Mouse (Mus musculus) macrophage (primary cell): ENCODE measurements around the gene Ctcfl. TPM values are rescaled to one million over a fixed set of nuclear protein-coding genes. Genes with fewer than 3 reads are reported as not detected.

Experiments
- H3K27ac ChIP-seq: fragments of 350-480 bp; formaldehyde crosslinking; 2 replicates; pipeline ENCODE4 v1.9.0; 2021
- H3K36me3 ChIP-seq: fragments of 350-480 bp; formaldehyde crosslinking; 2 replicates; pipeline ENCODE4 v1.9.0; 2021; ENCODE audit errors: inconsistent target
- H3K4me3 ChIP-seq: fragments of 350-480 bp; formaldehyde crosslinking; 2 replicates; pipeline ENCODE4 v1.9.0; 2021; ENCODE audit errors: inconsistent target
- H3K79me2 ChIP-seq: fragments of 350-480 bp; formaldehyde crosslinking; 2 replicates; pipeline ENCODE4 v1.9.0; 2021; ENCODE audit errors: inconsistent target
- WGBS: methylation state at CpG from one replicate; pipeline ENCODE4 v1.1.7; 2026; ENCODE audit warnings: inconsistent platforms; ENCODE audit not compliant: missing documents; 5-methylcytosine and 5-hydroxymethylcytosine counted together
- polyA plus RNA-seq: library from polyadenylated mRNA; stranded (reverse); fragments of 250-400 nt; gene quantifications from 3 replicates; pipeline ENCODE4 v1.2.4, GENCODE M21; 2018; ENCODE audit warnings: inconsistent platforms
- total RNA-seq, 78 experiments: library from RNA; depleted of rRNA; stranded (reverse); fragments of 250-400 nt; gene quantifications; 1 replicate in 9 of 78; 2 replicates in 24 of 78; 3 replicates in 43 of 78; 4 replicates in 2 of 78; pipeline ENCODE4 v1.2.4; 2018; ENCODE audit warnings: inconsistent platforms in 56 of 78

The Ctcfl gene
- not detected for total RNA-seq (2018; cell fraction: chromatin; rRNA removed)
- not detected for total RNA-seq (2018; cell fraction: cytosol; rRNA removed)
- not detected for total RNA-seq (2018; cell fraction: nucleus; rRNA removed)
- not detected in 3 replicates for polyA plus RNA-seq

DNA sequence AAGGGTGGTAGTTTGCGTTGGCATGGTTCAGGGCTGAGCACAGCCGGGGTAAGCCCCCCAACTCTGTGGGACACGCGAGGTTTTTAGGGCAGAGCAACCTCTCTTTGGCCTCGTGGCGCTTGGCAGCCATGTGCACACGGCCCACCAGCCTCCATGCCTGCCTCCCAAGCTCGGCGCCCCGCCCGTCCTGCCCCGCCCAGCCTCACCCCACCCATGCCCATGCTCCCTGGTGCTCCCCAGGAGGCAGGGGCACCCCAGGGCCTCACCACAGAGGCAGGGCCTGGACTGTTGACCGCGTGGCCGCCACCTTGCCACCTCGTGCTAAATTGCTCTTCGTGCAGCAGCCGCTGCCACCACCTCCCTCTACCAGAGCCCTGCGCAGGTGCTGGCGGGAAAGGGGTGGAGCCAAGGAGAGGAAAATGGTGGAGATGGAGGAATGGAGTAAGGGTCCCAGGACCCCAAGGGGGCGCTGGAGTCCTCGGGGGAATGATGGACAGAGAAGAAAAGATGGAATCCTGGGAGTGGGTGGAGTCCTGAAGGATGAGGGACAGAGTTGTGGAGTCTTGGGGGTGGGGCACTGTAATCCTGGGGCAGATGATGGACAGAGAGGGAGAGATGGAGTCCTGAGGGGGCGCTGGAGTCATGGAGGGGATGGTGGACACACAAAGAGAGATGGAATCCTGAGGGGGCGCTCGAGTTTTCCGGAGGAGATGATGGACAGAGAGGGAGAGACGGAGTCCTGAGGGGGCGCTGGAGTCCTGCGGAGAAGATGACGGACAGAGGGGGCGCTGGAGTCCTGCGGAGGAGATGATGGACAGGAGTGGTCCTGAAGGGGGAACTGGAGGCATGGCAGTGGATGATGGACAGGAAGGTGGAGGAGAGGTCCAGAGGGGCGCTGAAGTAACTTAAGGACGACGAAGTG, at the start of gene Ctcfl:
Gene Ctcfl (minus strand): TSS at position 503 of the 922 bp plus-strand sequence.
- Histone ChIP-seq H3K36me3 (no peaks in the 10 kb centered on the region), H3K4me3 (no peak within 1 kb of the TSS), H3K79me2 (no peaks in the 10 kb centered on the region), H3K27ac (no peak within 1 kb of the TSS)
- 89% methylated on average over 31 of the region's 35 CpGs for WGBS

DNA sequence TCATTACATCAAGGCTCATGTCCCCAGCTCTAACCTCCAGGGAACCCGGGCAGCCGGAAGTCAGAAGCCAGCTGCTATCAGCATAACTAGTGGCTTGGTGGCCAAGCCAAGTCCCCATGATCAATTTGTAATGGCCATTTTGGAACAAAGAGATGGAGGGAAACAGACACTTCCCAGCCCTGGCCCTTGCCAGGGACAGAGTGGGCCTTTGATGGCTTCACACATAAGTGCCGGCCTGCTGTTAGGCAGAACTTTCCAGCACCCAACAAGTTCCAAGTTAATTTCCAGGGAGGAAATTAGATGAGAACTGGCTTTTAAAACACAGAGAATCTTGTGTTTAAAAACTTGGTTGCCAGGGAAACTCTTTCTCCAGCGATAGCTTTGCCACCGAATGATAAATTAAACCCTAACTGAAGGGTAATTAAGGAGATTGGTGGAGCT, 49.1 kb upstream of the Ctcfl start:
- WGBS: 99% methylated on average over 5 of the region's 5 CpGs
- Histone ChIP-seq H3K79me2 (no peaks in the 10 kb centered on the region), H3K27ac (no peak overlapping the region), H3K4me3 (no peak overlapping the region), H3K36me3 (no peaks in the 10 kb centered on the region)

GRCm38 (mm10) chr2:173165357-173165756, 46.0 kb upstream of the Ctcfl start:
- no peak overlapping the region for H3K4me3 ChIP-seq
- H3K79me2 ChIP-seq: no peaks in the 10 kb centered on the region
- WGBS: 97% methylated on average over 10 of the region's 10 CpGs
- H3K27ac ChIP-seq: no peak overlapping the region
- H3K36me3 ChIP-seq: no peaks in the 10 kb centered on the region

- H3K36me3 ChIP-seq: no peaks in the 10 kb centered on the region
- no peak overlapping the region for H3K4me3 ChIP-seq
- WGBS: 84% methylated on average over 10 of the region's 10 CpGs
- H3K27ac ChIP-seq: no peak overlapping the region
- H3K79me2 ChIP-seq: no peaks in the 10 kb centered on the region
These were observed 45.6 kb upstream of the Ctcfl start for GRCm38 (mm10) chr2:173164946-173165345.

GRCm38 (mm10) chr2:173164358-173164757, 45.0 kb upstream of the Ctcfl start:
- no peaks in the 10 kb centered on the region for H3K36me3 ChIP-seq
- no peaks in the 10 kb centered on the region for H3K79me2 ChIP-seq
- no peak overlapping the region for H3K4me3 ChIP-seq
- no peak overlapping the region for H3K27ac ChIP-seq
- WGBS: 28% methylated on average over 2 of the region's 2 CpGs

DNA sequence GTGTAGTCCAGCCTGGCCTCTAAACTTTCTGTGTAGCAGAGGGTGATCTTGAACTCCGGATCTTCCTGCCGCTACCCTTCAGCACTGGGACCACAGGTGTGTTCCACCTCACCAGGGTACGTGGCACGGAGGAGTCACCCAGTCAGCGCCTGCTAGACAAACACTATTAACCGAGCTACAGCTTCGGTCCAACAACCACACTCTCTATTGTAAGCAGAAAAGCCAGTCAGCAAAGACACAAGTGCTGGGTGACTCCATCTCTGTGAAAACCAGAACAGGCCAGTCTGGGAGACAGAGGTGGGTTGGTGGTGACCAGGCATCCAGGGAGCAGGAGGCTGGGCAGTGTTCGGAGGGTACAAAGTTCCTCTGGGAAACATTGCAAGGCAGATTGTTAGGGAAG, 44.1 kb upstream of the Ctcfl start:
- H3K36me3 ChIP-seq: no peaks in the 10 kb centered on the region
- 99% methylated on average over 8 of the region's 8 CpGs for WGBS
- no peak overlapping the region for H3K27ac ChIP-seq
- no peaks in the 10 kb centered on the region for H3K79me2 ChIP-seq
- no peak overlapping the region for H3K4me3 ChIP-seq

- no peaks in the 10 kb centered on the region for H3K36me3 ChIP-seq
These were observed 40.3 kb upstream of the Ctcfl start for GRCm38 (mm10) chr2:173159354-173160311.

GRCm38 (mm10) chr2:173158390-173159055, 39.2 kb upstream of the Ctcfl start:
- H3K27ac ChIP-seq: no peak overlapping the region
- no peak overlapping the region for H3K4me3 ChIP-seq

More at GRCm38 (mm10) chr2:173159354-173160311, 40.3 kb upstream of the Ctcfl start:
- H3K27ac ChIP-seq: no peak overlapping the region
- 62% methylated on average over 24 of the region's 24 CpGs for WGBS
- H3K4me3 ChIP-seq: no peak overlapping the region
- H3K79me2 ChIP-seq: no peaks in the 10 kb centered on the region

DNA sequence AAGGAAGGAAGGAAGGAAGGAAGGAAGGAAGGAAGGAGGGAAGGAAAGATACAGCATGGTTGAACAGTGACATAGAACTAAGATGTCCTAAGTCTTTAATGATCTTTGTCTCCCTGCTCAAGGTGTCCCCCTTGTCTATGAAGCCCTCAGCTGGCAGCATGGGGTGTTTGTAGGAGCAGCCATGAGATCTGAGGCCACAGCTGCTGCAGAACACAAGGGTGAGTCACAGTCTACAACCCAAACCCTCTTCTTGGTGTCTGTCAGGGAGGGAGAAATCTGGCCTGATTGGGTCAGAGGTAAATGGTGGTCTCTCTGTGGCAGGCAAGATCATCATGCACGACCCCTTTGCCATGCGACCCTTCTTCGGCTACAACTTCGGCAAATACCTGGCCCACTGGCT, 38.5 kb upstream of the Ctcfl start:
- no peak overlapping the region for H3K27ac ChIP-seq
- H3K79me2 ChIP-seq: no peaks in the 10 kb centered on the region
- H3K4me3 ChIP-seq: no peak overlapping the region
- 92% methylated on average over 4 of the region's 4 CpGs for WGBS
- no peaks in the 10 kb centered on the region for H3K36me3 ChIP-seq

More at GRCm38 (mm10) chr2:173158390-173159055, 39.2 kb upstream of the Ctcfl start:
- H3K79me2 ChIP-seq: no peaks in the 10 kb centered on the region
- WGBS: 91% methylated on average over 19 of the region's 19 CpGs
- no peaks in the 10 kb centered on the region for H3K36me3 ChIP-seq

DNA sequence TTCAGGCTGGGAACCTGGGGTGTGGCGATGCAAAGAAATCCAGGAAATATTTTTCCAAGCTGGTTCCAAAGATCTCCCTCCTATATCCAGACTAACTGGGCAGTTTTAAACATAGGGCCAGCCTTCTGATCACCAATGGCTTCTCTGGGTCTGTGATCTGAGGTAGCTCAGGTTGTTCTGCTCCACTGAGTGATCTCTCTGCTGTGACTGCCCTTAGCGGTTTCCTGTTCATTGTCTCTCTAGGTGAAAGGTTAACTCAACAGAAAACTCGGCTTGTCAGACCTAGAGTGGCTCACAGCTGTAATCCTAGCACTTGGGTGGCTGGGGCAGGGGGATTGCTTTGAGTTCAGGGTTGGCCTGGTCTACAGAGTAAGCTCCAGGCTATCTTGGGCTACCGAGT, 38.1 kb upstream of the Ctcfl start:
- no peak overlapping the region for H3K27ac ChIP-seq
- no peak overlapping the region for H3K4me3 ChIP-seq
- no peaks in the 10 kb centered on the region for H3K79me2 ChIP-seq
- 69% methylated on average over 4 of the region's 4 CpGs for WGBS
- H3K36me3 ChIP-seq: no peaks in the 10 kb centered on the region

- WGBS: 86% methylated on average over 13 of the region's 13 CpGs
- H3K79me2 ChIP-seq: no peaks in the 10 kb centered on the region
- H3K4me3 ChIP-seq: no peak overlapping the region
- H3K27ac ChIP-seq: no peak overlapping the region
- no peaks in the 10 kb centered on the region for H3K36me3 ChIP-seq
These were observed 37.6 kb upstream of the Ctcfl start for GRCm38 (mm10) chr2:173156923-173157322.

DNA sequence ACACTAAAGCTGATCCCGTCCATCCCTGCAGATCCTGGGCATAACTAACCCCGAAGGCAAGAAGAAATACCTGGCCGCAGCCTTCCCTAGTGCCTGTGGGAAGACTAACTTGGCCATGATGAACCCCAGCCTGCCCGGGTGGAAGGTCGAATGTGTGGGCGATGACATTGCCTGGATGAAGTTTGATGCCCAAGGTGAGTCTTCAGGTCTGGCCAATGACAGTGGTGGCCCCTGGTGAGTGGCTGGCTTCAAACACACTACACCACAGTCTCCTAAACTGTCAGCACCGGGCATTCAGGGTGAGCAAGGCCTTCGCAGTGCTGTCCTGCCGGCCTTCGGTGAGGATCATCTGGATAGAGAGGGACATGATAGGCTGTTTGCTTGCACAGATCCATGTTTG, 36.6 kb upstream of the Ctcfl start:
- Histone ChIP-seq H3K4me3 (no peak overlapping the region), H3K36me3 (no peaks in the 10 kb centered on the region), H3K27ac (no peak overlapping the region), H3K79me2 (no peaks in the 10 kb centered on the region)
- WGBS: 96% methylated on average over 10 of the region's 10 CpGs

DNA sequence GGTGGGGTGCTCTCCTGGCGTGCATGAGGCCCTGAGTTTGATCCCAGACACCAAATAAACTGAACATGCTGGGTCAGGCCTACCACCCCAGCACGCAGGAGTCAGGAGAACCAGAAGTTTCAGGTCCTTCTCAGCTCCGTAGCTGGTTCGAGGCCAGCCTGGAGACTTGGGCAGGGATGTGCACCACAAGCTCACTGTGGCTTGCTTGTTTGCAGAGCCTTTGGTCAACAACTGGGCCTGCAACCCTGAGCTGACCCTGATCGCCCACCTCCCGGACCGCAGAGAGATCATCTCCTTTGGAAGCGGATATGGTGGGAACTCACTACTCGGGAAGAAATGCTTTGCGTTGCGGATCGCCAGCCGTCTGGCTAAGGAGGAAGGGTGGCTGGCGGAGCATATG, 35.6 kb upstream of the Ctcfl start:
- H3K4me3 ChIP-seq: no peak overlapping the region
- H3K36me3 ChIP-seq: no peaks in the 10 kb centered on the region
- H3K79me2 ChIP-seq: no peaks in the 10 kb centered on the region
- H3K27ac ChIP-seq: no peak overlapping the region
- 93% methylated on average over 13 of the region's 14 CpGs for WGBS

GRCm38 (mm10) chr2:173154513-173154912, 35.2 kb upstream of the Ctcfl start:
- 92% methylated on average over 13 of the region's 13 CpGs for WGBS

More at GRCm38 (mm10) chr2:173154513-173154912, 35.2 kb upstream of the Ctcfl start:
- Histone ChIP-seq H3K79me2 (no peaks in the 10 kb centered on the region), H3K27ac (no peak overlapping the region), H3K4me3 (no peak overlapping the region), H3K36me3 (no peaks in the 10 kb centered on the region)
